Mouse (Mus musculus): ENCODE results near the gene Actn1. TPM values are rescaled to one million over a fixed set of nuclear protein-coding genes. Genes with fewer than 3 reads are reported as not detected.

The Actn1 gene
- polyA plus RNA-seq, 1 experiment from 2014 or later, result 46.0 TPM

DNA sequence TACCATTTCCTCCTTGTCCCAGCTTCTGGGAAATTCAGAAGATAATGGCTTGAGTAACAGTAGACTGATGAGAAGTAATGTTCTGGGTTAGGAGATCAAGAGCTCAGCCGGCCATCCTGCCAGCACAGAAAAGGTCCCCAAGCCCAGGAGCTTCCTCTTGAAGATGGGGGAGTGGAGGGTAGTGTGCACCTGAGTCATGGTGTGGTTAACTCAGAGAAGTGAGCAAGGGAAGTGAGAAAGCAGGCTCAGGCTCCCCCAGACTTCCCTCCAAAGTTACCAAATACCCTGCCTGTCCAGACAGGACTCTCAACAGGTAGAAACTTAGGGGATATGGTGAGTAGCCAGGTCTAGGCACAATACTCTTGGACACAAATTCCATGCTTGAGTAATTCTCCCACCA is 24.9 kb downstream of the Actn1 start:
- DNase-seq (ENCODE audit: low spot score) (no peak), ATAC-seq (ENCODE audit: insufficient number of reproducible peaks, low FRiP score, low TSS enrichment, low read depth) (no peak)
- no peak overlapping the region for H3K9ac ChIP-seq (ENCODE audit: low read length)
- H3K4me3 ChIP-seq (ENCODE audit: low read depth, low read length), result no peak overlapping the region
- peaks cover 2% of the 10 kb centered on the region; the same call in 1 of the 2 replicates for H3K36me3 ChIP-seq (ENCODE audit: control insufficient read depth, insufficient read depth, low read length)
- H3K27me3 ChIP-seq (ENCODE audit: control insufficient read depth, insufficient read depth, low read length), result no peaks in the 10 kb centered on the region
- no peaks in the 10 kb centered on the region for H3K9me3 ChIP-seq (ENCODE audit: control insufficient read depth, low read length)
- WGBS, result 94% methylated on average over 1 of the region's 1 CpGs
- H3K4me1 ChIP-seq (ENCODE audit: control insufficient read depth, insufficient read depth, low read length), result peaks cover 26% of the 10 kb centered on the region
- no peak overlapping the region for H3K27ac ChIP-seq (replicated peaks; ENCODE audit: low read depth, low read length)
- no peak overlapping the region for H3K4me2 ChIP-seq (ENCODE audit: low read depth, severe bottlenecking)

DNA sequence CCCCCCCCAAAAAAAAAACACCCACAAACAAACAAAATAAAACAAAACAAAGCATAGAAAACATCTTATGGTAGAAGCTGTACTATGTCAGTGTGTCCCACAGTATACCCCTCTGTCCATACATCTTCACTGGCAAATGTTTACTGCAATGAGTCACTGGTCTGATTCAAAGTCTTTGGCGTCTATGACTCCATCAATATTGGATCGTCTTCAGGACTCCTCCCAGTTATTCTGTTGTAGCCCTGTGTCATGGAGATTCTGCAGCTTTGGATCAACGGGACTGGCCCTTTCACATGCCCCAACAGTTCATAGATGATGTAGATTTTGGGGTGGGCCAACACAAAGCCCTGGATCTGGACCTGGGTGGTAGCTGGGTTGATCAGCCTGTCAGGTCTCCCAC is 25.9 kb downstream of the Actn1 start:
- no peaks in the 10 kb centered on the region for H3K27me3 ChIP-seq (ENCODE audit: control insufficient read depth, insufficient read depth, low read length)
- H3K4me3 ChIP-seq (ENCODE audit: low read depth, low read length), result no peak overlapping the region
- peaks cover 35% of the 10 kb centered on the region for H3K4me1 ChIP-seq (ENCODE audit: control insufficient read depth, insufficient read depth, low read length)
- H3K9me3 ChIP-seq (ENCODE audit: control insufficient read depth, low read length), result no peaks in the 10 kb centered on the region
- no peak overlapping the region for H3K27ac ChIP-seq (replicated peaks; ENCODE audit: low read depth, low read length)
- no peak for ATAC-seq (ENCODE audit: insufficient number of reproducible peaks, low FRiP score, low TSS enrichment, low read depth)
- H3K4me2 ChIP-seq (ENCODE audit: low read depth, severe bottlenecking), result no peak overlapping the region
- WGBS, result 95% methylated on average over 3 of the region's 3 CpGs
- peaks cover 2% of the 10 kb centered on the region; the same call in 1 of the 2 replicates for H3K36me3 ChIP-seq (ENCODE audit: control insufficient read depth, insufficient read depth, low read length)
- no peak for DNase-seq (ENCODE audit: low spot score)
- no peak overlapping the region for H3K9ac ChIP-seq (ENCODE audit: low read length)

- Histone ChIP-seq H3K4me3 (ENCODE audit: low read depth, low read length) (no peak overlapping the region), H3K4me1 (ENCODE audit: control insufficient read depth, insufficient read depth, low read length) (peaks cover 43% of the 10 kb centered on the region), H3K9ac (ENCODE audit: low read length) (no peak overlapping the region), H3K4me2 (ENCODE audit: low read depth, severe bottlenecking) (no peak overlapping the region), H3K9me3 (ENCODE audit: control insufficient read depth, low read length) (no peaks in the 10 kb centered on the region), H3K27ac (replicated peaks; ENCODE audit: low read depth, low read length) (no peak overlapping the region), H3K27me3 (ENCODE audit: control insufficient read depth, insufficient read depth, low read length) (no peaks in the 10 kb centered on the region), H3K36me3 (ENCODE audit: control insufficient read depth, insufficient read depth, low read length) (0 out of 2 replicates have a peak, but pooled peaks cover 2% of the 10 kb centered on the region)
- no peak for DNase-seq (ENCODE audit: low spot score)
- WGBS, result 92% methylated on average over 4 of the region's 4 CpGs
- ATAC-seq (ENCODE audit: insufficient number of reproducible peaks, low FRiP score, low TSS enrichment, low read depth), result no peak
Measured at GRCm38 (mm10) chr12:80232840-80233218, 27.3 kb downstream of the Actn1 start.

DNA sequence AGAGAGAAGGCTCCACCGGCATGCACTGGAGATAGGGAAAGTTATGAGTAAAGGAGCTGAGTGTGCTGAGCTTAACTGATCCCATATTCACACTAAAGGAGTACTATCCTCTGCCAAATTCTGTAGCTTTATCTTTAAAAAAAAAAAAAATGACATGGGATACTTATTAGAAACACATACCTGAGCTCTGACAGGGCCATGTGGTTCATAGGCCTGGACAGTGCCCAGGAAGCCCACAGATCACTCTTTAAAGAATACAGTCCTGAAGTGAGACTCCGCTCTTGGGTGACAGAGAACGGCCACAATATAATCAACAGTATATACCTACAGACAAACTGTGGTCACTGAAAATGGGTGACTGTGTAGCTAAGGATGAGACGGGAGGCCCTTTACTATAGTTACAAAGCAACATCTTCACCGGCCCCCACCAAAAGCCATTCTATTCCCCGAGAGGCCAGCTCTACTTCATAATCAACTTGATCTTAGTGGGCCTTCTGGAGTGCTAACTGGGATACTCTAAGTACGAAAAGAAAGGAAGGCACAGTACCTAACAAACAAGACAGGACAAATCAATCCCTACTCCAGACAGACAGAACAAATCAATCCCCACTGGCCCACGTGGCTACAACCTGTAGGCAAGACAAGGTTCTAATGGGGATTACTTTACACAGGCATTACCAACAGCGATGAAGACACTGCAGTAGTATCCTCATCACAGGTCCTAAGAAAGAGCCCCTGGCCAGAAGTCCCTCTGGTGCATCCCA is 27.9 kb downstream of the Actn1 start:
- Histone ChIP-seq H3K27me3 (ENCODE audit: control insufficient read depth, insufficient read depth, low read length) (no peaks in the 10 kb centered on the region), H3K4me1 (ENCODE audit: control insufficient read depth, insufficient read depth, low read length) (peaks cover 46% of the 10 kb centered on the region), H3K4me3 (ENCODE audit: low read depth, low read length) (no peak overlapping the region), H3K36me3 (ENCODE audit: control insufficient read depth, insufficient read depth, low read length) (0 out of 2 replicates have a peak, but pooled peaks cover 2% of the 10 kb centered on the region), H3K4me2 (ENCODE audit: low read depth, severe bottlenecking) (no peak overlapping the region), H3K27ac (replicated peaks; ENCODE audit: low read depth, low read length) (no peak overlapping the region; the same call in 1 of the 2 replicates), H3K9me3 (ENCODE audit: control insufficient read depth, low read length) (no peaks in the 10 kb centered on the region), H3K9ac (ENCODE audit: low read length) (no peak overlapping the region)
- ATAC-seq (ENCODE audit: insufficient number of reproducible peaks, low FRiP score, low TSS enrichment, low read depth), result no peak
- no peak for DNase-seq (ENCODE audit: low spot score)
- WGBS, result 78% methylated on average over 9 of the region's 9 CpGs

GRCm38 (mm10) chr12:80231317-80231716 is 28.9 kb downstream of the Actn1 start:
- peaks cover 53% of the 10 kb centered on the region for H3K4me1 ChIP-seq (ENCODE audit: control insufficient read depth, insufficient read depth, low read length)
- peak overlapping the region; percentile 44; the same call in 1 of the 2 replicates for H3K4me2 ChIP-seq (ENCODE audit: low read depth, severe bottlenecking)
- ATAC-seq (ENCODE audit: insufficient number of reproducible peaks, low FRiP score, low TSS enrichment, low read depth) (no peak), DNase-seq (ENCODE audit: low spot score) (peak; percentile 42)
- H3K4me3 ChIP-seq (ENCODE audit: low read depth, low read length), result no peak overlapping the region
- WGBS, result 10% methylated on average over 5 of the region's 5 CpGs
- H3K9me3 ChIP-seq (ENCODE audit: control insufficient read depth, low read length), result no peaks in the 10 kb centered on the region
- peaks cover 2% of the 10 kb centered on the region; the same call in 1 of the 2 replicates for H3K36me3 ChIP-seq (ENCODE audit: control insufficient read depth, insufficient read depth, low read length)
- H3K27me3 ChIP-seq (ENCODE audit: control insufficient read depth, insufficient read depth, low read length), result no peaks in the 10 kb centered on the region
- H3K9ac ChIP-seq (ENCODE audit: low read length), result peak overlapping the region; percentile 35; the same call in 1 of the 2 replicates
- H3K27ac ChIP-seq (replicated peaks; ENCODE audit: low read depth, low read length), result peak overlapping the region; percentile 94

- no peaks in the 10 kb centered on the region for H3K27me3 ChIP-seq (ENCODE audit: control insufficient read depth, insufficient read depth, low read length)
- WGBS, result 16% methylated on average over 5 of the region's 5 CpGs
- H3K36me3 ChIP-seq (ENCODE audit: control insufficient read depth, insufficient read depth, low read length), result peaks cover 2% of the 10 kb centered on the region; the same call in 1 of the 2 replicates
- H3K4me1 ChIP-seq (ENCODE audit: control insufficient read depth, insufficient read depth, low read length), result peaks cover 57% of the 10 kb centered on the region
- H3K4me2 ChIP-seq (ENCODE audit: low read depth, severe bottlenecking), result peak overlapping the region; percentile 44
- ATAC-seq (ENCODE audit: insufficient number of reproducible peaks, low FRiP score, low TSS enrichment, low read depth) (no peak), DNase-seq (ENCODE audit: low spot score) (peak; percentile 37)
- H3K4me3 ChIP-seq (ENCODE audit: low read depth, low read length), result no peak overlapping the region
- peak overlapping the region; percentile 36; the same call in 1 of the 2 replicates for H3K9ac ChIP-seq (ENCODE audit: low read length)
- H3K27ac ChIP-seq (replicated peaks; ENCODE audit: low read depth, low read length), result peak overlapping the region; percentile 94
- no peaks in the 10 kb centered on the region for H3K9me3 ChIP-seq (ENCODE audit: control insufficient read depth, low read length)
Measured at GRCm38 (mm10) chr12:80230854-80231253, 29.3 kb downstream of the Actn1 start.

GRCm38 (mm10) chr12:80230111-80230700 is 30.0 kb downstream of the Actn1 start:
- peak overlapping the region; percentile 44 for H3K4me2 ChIP-seq (ENCODE audit: low read depth, severe bottlenecking)
- 1% methylated on average over 10 of the region's 10 CpGs for WGBS

GRCm38 (mm10) chr12:80229010-80229800 is 31.0 kb downstream of the Actn1 start:
- no peaks in the 10 kb centered on the region for H3K27me3 ChIP-seq (ENCODE audit: control insufficient read depth, insufficient read depth, low read length)
- WGBS, result 32% methylated on average over 5 of the region's 5 CpGs
- peak overlapping the region; percentile 44 for H3K4me2 ChIP-seq (ENCODE audit: low read depth, severe bottlenecking)
- peak overlapping the region; percentile 94 for H3K27ac ChIP-seq (replicated peaks; ENCODE audit: low read depth, low read length)
- no peak overlapping the region for H3K4me3 ChIP-seq (ENCODE audit: low read depth, low read length)
- H3K9me3 ChIP-seq (ENCODE audit: control insufficient read depth, low read length), result no peaks in the 10 kb centered on the region
- ATAC-seq (ENCODE audit: insufficient number of reproducible peaks, low FRiP score, low TSS enrichment, low read depth) (no peak), DNase-seq (ENCODE audit: low spot score) (no peak)
- H3K4me1 ChIP-seq (ENCODE audit: control insufficient read depth, insufficient read depth, low read length), result peaks cover 66% of the 10 kb centered on the region
- no peak overlapping the region; the same call in 1 of the 2 replicates for H3K9ac ChIP-seq (ENCODE audit: low read length)
- H3K36me3 ChIP-seq (ENCODE audit: control insufficient read depth, insufficient read depth, low read length), result no peaks in the 10 kb centered on the region; the same call in 1 of the 2 replicates

More at GRCm38 (mm10) chr12:80230111-80230700, 30.0 kb downstream of the Actn1 start:
- no peak overlapping the region; the same call in 1 of the 2 replicates for H3K9ac ChIP-seq (ENCODE audit: low read length)
- H3K36me3 ChIP-seq (ENCODE audit: control insufficient read depth, insufficient read depth, low read length), result peaks cover 2% of the 10 kb centered on the region; the same call in 1 of the 2 replicates
- no peak overlapping the region for H3K4me3 ChIP-seq (ENCODE audit: low read depth, low read length)
- peaks cover 57% of the 10 kb centered on the region for H3K4me1 ChIP-seq (ENCODE audit: control insufficient read depth, insufficient read depth, low read length)
- DNase-seq (ENCODE audit: low spot score), result peak; percentile 82
- no peaks in the 10 kb centered on the region for H3K9me3 ChIP-seq (ENCODE audit: control insufficient read depth, low read length)
- peak; percentile 81 for ATAC-seq (ENCODE audit: insufficient number of reproducible peaks, low FRiP score, low TSS enrichment, low read depth)
- H3K27me3 ChIP-seq (ENCODE audit: control insufficient read depth, insufficient read depth, low read length), result no peaks in the 10 kb centered on the region
- peak overlapping the region; percentile 94 for H3K27ac ChIP-seq (replicated peaks; ENCODE audit: low read depth, low read length)

All from limb, embryonic 11.5 days (tissue).